Mouse (Mus musculus) stomach, embryonic 14.5 days (tissue): ENCODE measurements around the gene Cdcp1. TPM values are rescaled to one million over a fixed set of nuclear protein-coding genes. Genes with fewer than 3 reads are reported as not detected.

ENCODE experiments used
- ATAC-seq: fragments of 200-750 bp; cut with Nextera tagmentation; 2 replicates; pipeline ENCODE4 v1.8.0; 2017; ENCODE audit warnings: low read depth, moderate TSS enrichment; ENCODE audit not compliant: insufficient number of reproducible peaks, insufficient read depth, low FRiP score
- H3K27ac ChIP-seq: fragments of 300-500 bp; sonication (generic); 2 replicates; pipeline ENCODE4 v1.5.1; 2014; ENCODE audit warnings: mild to moderate bottlenecking, low read length, moderate library complexity, mixed read lengths
- H3K27me3 ChIP-seq: fragments of 300-500 bp; sonication (generic); 2 replicates; pipeline ENCODE4 v1.6.1; 2014; ENCODE audit warnings: low read length, control low read depth, mixed read lengths; ENCODE audit not compliant: control insufficient read depth, insufficient read depth
- H3K36me3 ChIP-seq: fragments of 300-500 bp; sonication (generic); 2 replicates; pipeline ENCODE4 v1.6.1; 2014; ENCODE audit warnings: mild to moderate bottlenecking, control low read depth, low read length, moderate library complexity, mixed read lengths; ENCODE audit not compliant: control insufficient read depth, insufficient read depth
- H3K4me1 ChIP-seq: fragments of 300-500 bp; sonication (generic); 2 replicates; pipeline ENCODE4 v1.6.1; 2014; ENCODE audit warnings: low read length, control low read depth, mixed read lengths; ENCODE audit not compliant: control insufficient read depth, insufficient read depth
- H3K4me2 ChIP-seq: fragments of 300-500 bp; sonication (generic); replicated peaks from 2 replicates; pipeline ENCODE4 v1.6.1; 2014; ENCODE audit warnings: low read depth, low read length, control low read depth
- H3K4me3 ChIP-seq: fragments of 300-500 bp; sonication (generic); 2 replicates; pipeline ENCODE4 v1.5.1; 2014; ENCODE audit warnings: low read depth, low read length, control low read depth
- H3K9ac ChIP-seq: fragments of 300-500 bp; sonication (generic); replicated peaks from 2 replicates; pipeline ENCODE4 v1.6.1; 2014; ENCODE audit warnings: low read depth, mild to moderate bottlenecking, control low read depth, low read length, moderate library complexity, mixed read lengths
- H3K9me3 ChIP-seq: fragments of 300-500 bp; sonication (generic); 2 replicates; pipeline ENCODE4 v1.6.1; 2016; ENCODE audit warnings: low read depth, low read length, control low read depth; ENCODE audit not compliant: control insufficient read depth
- WGBS: fragments of 180-500 bp; shearing (Covaris S2); extraction: QIAGEN DNeasy Blood & Tissue Kit; methylation state at CpG from one replicate; pipeline ENCODE4 v1.1.7; 2014; 5-methylcytosine and 5-hydroxymethylcytosine counted together
- polyA plus RNA-seq: library from polyadenylated mRNA; unstranded; fragments of >200 nt; fragmentation: Nextera tagmentation; extraction: Ambion mirVana; gene quantifications from 2 replicates; pipeline ENCODE4 v1.2.1, GENCODE M21; 2014

Gene Cdcp1
- polyA plus RNA-seq, 1 experiment from 2014 or later, result 15.1 TPM

DNA sequence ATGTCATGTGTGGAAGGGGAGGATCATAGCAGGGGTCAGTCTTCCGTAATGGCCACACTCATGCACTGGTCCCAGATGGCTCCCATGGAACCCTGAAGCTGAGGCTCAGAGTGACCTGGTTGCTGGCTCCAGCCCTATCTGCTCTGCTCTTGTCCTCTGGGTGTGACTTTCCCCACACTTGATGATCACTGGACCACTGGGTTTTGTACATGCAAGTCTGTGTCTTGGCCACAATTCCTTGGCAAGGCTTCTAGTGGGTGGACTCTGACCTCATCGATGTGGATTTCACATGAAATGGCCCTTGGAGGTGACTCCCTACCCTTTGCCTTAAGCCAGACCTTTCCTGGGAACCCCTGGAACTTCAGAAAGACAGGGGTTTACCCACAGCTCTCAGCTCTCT, 62.7 kb downstream of the Cdcp1 start:
- Histone ChIP-seq H3K4me3 (no peak overlapping the region), H3K9ac (no peak overlapping the region), H3K4me2 (no peak overlapping the region), H3K36me3 (no peaks in the 10 kb centered on the region), H3K9me3 (no peaks in the 10 kb centered on the region), H3K27ac (no peak overlapping the region), H3K4me1 (no peaks in the 10 kb centered on the region), H3K27me3 (no peaks in the 10 kb centered on the region)
- ATAC-seq, result no peak
- 89% methylated on average over 2 of the region's 2 CpGs for WGBS

DNA sequence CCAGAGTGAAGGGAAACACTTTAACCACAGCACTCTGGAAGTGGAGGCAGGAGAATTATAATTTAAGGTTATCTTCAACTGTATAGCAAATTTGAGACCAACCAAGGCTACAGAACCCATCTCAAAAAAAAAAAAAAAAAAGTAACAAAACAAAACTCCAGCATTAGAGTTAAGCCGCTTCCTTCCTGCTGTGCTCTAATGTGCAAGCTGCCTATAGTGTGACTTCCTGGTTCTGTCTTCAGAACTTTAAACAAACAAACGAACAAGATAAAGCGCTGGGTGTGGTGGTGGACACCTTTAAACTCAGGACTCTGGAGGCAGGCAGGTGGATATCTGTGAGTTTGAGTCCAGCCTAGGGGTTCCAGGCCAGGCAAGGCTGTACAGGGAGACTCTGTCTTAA, 63.8 kb downstream of the Cdcp1 start:
- Histone ChIP-seq H3K4me1 (no peaks in the 10 kb centered on the region), H3K4me3 (no peak overlapping the region), H3K36me3 (no peaks in the 10 kb centered on the region), H3K27me3 (no peaks in the 10 kb centered on the region), H3K4me2 (no peak overlapping the region), H3K9ac (no peak overlapping the region), H3K27ac (no peak overlapping the region), H3K9me3 (no peaks in the 10 kb centered on the region)
- 57% methylated on average over 3 of the region's 3 CpGs for WGBS
- no peak for ATAC-seq

DNA sequence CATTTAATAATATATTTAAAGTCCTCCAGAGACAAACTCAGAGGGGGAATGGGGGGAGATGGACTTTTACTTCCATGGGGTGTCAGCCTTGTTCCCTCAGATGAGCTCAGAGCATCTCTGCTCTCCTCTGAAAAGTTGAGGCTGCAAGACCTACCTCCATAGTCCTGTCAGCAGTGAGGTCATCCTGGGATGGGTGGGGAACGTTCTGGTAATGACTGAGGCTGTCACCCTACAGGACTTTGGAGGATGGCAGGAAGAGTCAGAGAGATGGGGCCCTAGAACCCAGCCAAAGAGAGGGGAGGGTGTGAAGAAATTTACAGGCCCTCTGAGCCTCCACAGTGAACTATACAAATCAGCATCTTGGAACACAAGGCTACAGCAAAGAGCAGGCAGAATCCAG, 64.3 kb downstream of the Cdcp1 start:
- no peak overlapping the region for H3K4me3 ChIP-seq
- no peaks in the 10 kb centered on the region for H3K36me3 ChIP-seq
- H3K9me3 ChIP-seq, result no peaks in the 10 kb centered on the region
- no peaks in the 10 kb centered on the region for H3K4me1 ChIP-seq
- H3K4me2 ChIP-seq, result no peak overlapping the region
- H3K9ac ChIP-seq, result no peak overlapping the region
- no peaks in the 10 kb centered on the region for H3K27me3 ChIP-seq
- WGBS, result 44% methylated on average over 1 of the region's 1 CpGs
- H3K27ac ChIP-seq, result no peak overlapping the region
- no peak for ATAC-seq

DNA sequence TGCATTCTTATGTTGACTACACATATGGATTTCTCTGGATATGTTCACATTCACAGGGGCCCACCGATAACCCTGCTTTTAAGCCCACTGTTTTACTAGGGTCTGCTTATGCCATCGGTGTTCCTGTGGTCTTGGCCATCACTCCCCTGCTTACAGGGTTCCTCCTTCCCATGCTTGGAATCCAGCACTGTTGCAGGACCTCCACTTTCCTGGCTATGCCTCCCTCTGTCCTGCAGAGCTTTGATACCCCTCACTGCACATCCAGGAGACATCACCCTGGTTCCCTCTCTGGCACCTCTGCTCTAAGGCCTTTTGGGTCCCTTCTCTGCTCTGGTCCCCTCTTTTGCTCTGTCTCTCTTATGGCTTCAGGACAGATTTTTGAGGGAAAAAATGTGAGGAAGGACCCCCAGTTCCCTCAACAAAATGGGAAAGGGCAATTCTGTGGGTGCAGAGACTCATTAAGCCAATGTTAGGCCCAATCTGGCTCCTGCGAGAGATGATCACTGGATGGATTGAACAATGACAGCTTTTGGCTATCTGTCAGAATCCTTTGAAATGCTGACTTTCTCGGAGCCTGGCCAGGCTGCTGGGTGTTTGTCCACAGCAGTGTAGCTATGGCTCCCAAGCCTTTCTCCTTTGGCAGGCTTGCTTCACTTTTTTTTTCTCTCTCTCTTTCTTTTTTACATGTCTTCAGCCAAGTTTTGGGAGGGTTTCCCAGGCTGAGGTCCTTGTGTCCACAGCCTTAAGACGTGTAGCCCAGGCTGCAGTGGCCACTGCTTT, 65.4 kb downstream of the Cdcp1 start, which contains the start of gene Clec3b:
Gene Clec3b, plus strand, starts transcription at position 706 of the 780 bp plus-strand sequence.
- no peaks in the 10 kb centered on the region for H3K4me1 ChIP-seq
- no peak for ATAC-seq
- H3K36me3 ChIP-seq, result no peaks in the 10 kb centered on the region
- no peaks in the 10 kb centered on the region for H3K9me3 ChIP-seq
- H3K9ac ChIP-seq, result no peak within 1 kb of the TSS
- no peak within 1 kb of the TSS for H3K4me3 ChIP-seq
- WGBS, result 79% methylated on average over 5 of the region's 5 CpGs
- H3K4me2 ChIP-seq, result no peak within 1 kb of the TSS
- H3K27me3 ChIP-seq, result no peaks in the 10 kb centered on the region
- H3K27ac ChIP-seq, result no peak within 1 kb of the TSS

DNA sequence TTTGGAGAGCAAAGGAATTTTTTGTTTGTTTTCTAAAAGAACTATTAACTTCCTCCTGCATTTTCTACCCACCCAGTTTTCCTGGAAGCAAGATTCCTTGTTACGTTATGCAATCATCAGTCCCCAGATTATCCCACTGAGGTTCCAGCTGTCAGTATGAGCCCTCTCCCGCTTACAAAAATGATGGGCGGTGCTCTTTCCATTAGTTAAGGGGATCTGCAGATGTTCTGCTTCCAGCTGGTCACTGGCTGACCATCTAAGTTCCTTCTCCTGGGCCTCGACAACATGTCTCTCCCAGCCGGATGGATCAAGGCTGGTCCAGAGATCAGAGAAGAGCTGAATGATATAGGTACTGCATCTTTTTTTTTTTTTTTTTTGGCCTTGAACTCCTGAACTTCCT, 67.4 kb downstream of the Cdcp1 start:
- no peak overlapping the region for H3K27ac ChIP-seq

DNA sequence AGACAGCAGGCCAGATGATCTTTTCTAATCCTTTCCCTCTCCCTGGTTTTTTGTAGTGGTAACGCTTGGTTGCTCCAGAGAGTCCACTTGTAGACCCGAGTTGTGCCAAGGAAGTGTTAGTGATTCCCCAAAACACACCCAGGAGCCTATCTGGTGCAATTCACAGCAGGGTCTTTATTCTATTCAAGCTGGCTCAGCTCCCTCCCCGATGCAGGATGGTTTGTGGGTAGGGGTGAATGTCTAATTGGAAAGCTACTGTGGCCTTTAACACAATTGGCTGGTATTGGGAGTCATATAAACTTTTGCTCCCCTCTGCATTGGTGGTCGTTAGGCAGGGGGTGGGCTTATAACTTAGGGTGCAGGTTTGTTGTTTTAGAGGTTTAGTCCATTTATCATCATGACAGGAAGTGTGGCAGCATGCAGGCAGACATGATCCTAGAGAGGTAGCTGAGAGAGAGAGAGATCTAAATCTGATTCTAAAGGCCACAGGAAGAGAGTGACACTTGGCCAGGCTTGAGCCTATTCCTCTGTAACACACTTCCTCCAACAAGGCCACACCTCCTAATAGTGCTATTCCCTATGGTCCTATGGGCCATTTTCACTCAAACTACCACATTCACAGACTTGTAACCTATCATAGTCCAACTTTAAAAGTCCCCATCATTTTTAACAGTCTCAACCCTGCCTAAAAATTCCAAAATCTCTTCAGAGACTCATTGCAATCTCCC, 75.8 kb downstream of the Cdcp1 start:
- no peak overlapping the region for H3K4me2 ChIP-seq
- H3K27ac ChIP-seq, result peak overlapping the region; percentile 76; the same call in 1 of the 2 replicates
- peaks cover 10% of the 10 kb centered on the region; the same call in 1 of the 2 replicates for H3K4me1 ChIP-seq
- H3K36me3 ChIP-seq, result peaks cover 30% of the 10 kb centered on the region
- H3K9me3 ChIP-seq, result peaks cover 10% of the 10 kb centered on the region; the same call in 1 of the 2 replicates
- no peaks in the 10 kb centered on the region for H3K27me3 ChIP-seq
- ATAC-seq, result no peak
- H3K4me3 ChIP-seq, result no peak overlapping the region
- 87% methylated on average over 4 of the region's 4 CpGs for WGBS
- no peak overlapping the region for H3K9ac ChIP-seq

More for the DNA sequence above, 67.4 kb downstream of the Cdcp1 start:
- no peak for ATAC-seq
- Histone ChIP-seq H3K27me3 (no peaks in the 10 kb centered on the region), H3K9me3 (peaks cover 9% of the 10 kb centered on the region; the same call in 1 of the 2 replicates), H3K4me3 (no peak overlapping the region), H3K36me3 (no peaks in the 10 kb centered on the region), H3K4me2 (no peak overlapping the region), H3K9ac (no peak overlapping the region), H3K4me1 (no peaks in the 10 kb centered on the region)
- WGBS, result 66% methylated on average over 5 of the region's 5 CpGs

DNA sequence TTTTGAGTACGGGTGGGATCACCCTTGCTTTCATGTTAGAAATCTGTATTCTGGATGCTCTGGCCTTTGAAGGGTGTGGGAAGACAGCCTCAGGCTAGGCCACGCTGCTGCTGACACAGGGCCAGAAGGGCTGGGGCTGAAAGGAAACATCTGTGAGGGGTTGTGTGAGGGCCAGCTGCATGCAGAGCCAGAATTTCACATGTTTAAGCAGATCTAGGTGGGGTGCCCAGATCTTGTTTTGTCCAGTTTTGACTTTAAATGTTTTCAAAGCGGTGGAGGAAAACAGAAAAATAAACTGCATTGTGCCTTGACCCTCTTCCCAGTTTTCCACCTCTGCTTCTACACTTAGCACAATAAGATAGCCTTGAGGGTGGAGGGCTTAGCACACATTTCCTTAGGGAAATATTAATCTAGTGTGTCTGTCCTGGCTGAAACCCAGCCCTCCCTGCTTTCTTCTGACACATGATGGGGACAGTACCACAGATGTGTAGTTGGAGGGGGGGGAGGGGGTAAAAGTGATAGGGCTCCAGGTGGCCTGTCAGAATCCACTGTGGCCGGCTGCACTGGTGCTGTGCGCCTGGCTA, 76.9 kb downstream of the Cdcp1 start:
- peaks cover 6% of the 10 kb centered on the region; the same call in 1 of the 2 replicates for H3K9me3 ChIP-seq
- WGBS, result 49% methylated on average over 5 of the region's 5 CpGs
- no peak overlapping the region for H3K4me3 ChIP-seq
- H3K27ac ChIP-seq, result peak overlapping the region; percentile 76
- peak; percentile 78; the same call in 1 of the 2 replicates for ATAC-seq
- H3K9ac ChIP-seq, result no peak overlapping the region
- no peak overlapping the region for H3K4me2 ChIP-seq
- peaks cover 10% of the 10 kb centered on the region; the same call in 1 of the 2 replicates for H3K4me1 ChIP-seq
- H3K27me3 ChIP-seq, result no peaks in the 10 kb centered on the region
- H3K36me3 ChIP-seq, result peaks cover 40% of the 10 kb centered on the region

DNA sequence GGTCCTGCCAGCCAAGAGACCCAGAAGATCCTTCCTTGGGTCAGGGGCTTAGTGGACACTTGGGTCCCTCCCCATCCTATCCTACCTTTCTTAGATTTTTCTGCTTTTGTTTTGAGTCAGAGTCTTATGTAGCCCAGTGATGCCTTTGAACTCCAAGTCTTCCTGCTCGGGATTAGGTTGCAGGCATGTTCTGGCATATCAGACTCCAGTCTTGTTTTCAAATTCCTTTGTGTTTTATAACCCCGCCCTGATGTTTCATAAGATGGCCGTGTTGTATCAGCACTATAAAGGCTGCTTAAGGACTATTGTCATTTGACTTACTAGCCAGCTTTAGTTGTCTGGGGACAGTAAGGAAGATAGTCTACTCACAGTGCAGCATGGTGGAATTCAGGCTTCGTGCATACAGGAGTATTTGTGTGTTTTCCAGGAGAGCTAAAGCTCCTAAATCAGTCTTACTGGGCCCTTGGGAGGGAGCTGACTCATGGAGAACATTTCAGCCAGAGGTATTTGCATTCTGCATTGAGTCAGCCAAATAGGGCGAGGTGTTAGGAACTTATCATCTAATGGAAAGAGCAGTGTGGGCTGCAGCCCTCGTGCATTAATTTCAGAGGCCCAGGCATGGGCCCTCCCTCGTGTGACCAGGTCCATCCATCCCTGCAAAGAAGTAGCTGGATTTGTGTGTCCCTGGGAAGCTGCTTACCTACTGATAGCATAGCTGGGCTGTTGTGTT, 78.7 kb downstream of the Cdcp1 start:
- ATAC-seq, result no peak

More for the DNA sequence above, 78.7 kb downstream of the Cdcp1 start:
- no peak overlapping the region for H3K4me3 ChIP-seq
- no peak overlapping the region for H3K9ac ChIP-seq
- no peaks in the 10 kb centered on the region for H3K9me3 ChIP-seq
- H3K27ac ChIP-seq, result peak overlapping the region; percentile 15; the same call in 1 of the 2 replicates
- H3K27me3 ChIP-seq, result no peaks in the 10 kb centered on the region
- no peak overlapping the region for H3K4me2 ChIP-seq
- peaks cover 59% of the 10 kb centered on the region for H3K36me3 ChIP-seq
- H3K4me1 ChIP-seq, result peaks cover 10% of the 10 kb centered on the region; the same call in 1 of the 2 replicates
- 81% methylated on average over 7 of the region's 7 CpGs for WGBS
